ENCODE assay signal across 23 mouse cellular contexts in genomic region chr6:13619618-13620017, GRCm38 (mm10). TPM values are rescaled to one million over a fixed set of nuclear protein-coding genes. Genes with fewer than 3 reads are reported as not detected.
DNase-seq lines count a peak whose midpoint lies in the region; ATAC-seq and TF ChIP-seq lines count a peak whose summit lies in the region.
"Had no signal": no experiment of that assay in that cellular context is flagged by ENCODE, and none has a peak within 500 bp of the region (broad histone marks: within the 10 kb centered on the region; RNA-seq: fewer than 3 reads in every experiment).

No protein-coding gene starts in this region.

- TF ChIP-seq RAD21 in MEL (IDR thresholded peaks at IDR 0.05; ENCODE audit: low read depth, low read length) = no peak

- no peak overlapping the region; the same call in 1 of the 2 replicates for H3K9ac ChIP-seq in MEL (ENCODE audit: control insufficient read depth, low read depth, low read length, poor library complexity, severe bottlenecking)
- H3K9ac ChIP-seq: embryonic facial prominence, embryonic 12.5 days; forebrain, embryonic 13.5 days; forebrain, embryonic 15.5 days had no signal

- no peaks in the 10 kb centered on the region for H3K27me3 ChIP-seq in MEL (ENCODE audit: control insufficient read depth in 1 of 2, insufficient read depth in 2 of 2, low read length in 2 of 2)
- H3K27me3 ChIP-seq: CH12.LX; embryonic facial prominence, embryonic 12.5 days; forebrain, embryonic 13.5 days; forebrain, embryonic 15.5 days had no signal

- peak; percentile 49 to 54 for TF ChIP-seq EP300 in MEL (IDR thresholded peaks at IDR 0.05; ENCODE audit: low read depth in 1 of 2, low read length in 2 of 2)

- TF ChIP-seq CTCF in MEL (IDR thresholded peaks at IDR 0.05 in 2 of 3, conservative IDR thresholded peaks at IDR 0.05 in 1 of 3; ENCODE audit: control insufficient read depth in 1 of 3, insufficient read depth in 1 of 3, low read depth in 2 of 3, low read length in 3 of 3, poor library complexity in 1 of 3, severe bottlenecking in 1 of 3) = no peak

- no peaks in the 10 kb centered on the region for H3K79me2 ChIP-seq in MEL (ENCODE audit: control insufficient read depth, insufficient read depth, low read length, poor library complexity)

- H3K4me3 ChIP-seq in MEL (ENCODE audit: control insufficient read depth in 1 of 2, insufficient read depth in 1 of 2, low read depth in 2 of 2, low read length in 2 of 2) = no peak overlapping the region; a peak in 1 of 4 replicates
- H3K4me3 ChIP-seq: embryonic facial prominence, embryonic 10.5 days; embryonic facial prominence, embryonic 12.5 days; forebrain, embryonic 13.5 days; forebrain, embryonic 15.5 days had no signal

- H3K36me3 ChIP-seq in MEL (ENCODE audit: control insufficient read depth in 1 of 2, insufficient read depth in 2 of 2, low read length in 2 of 2) = peaks cover 0 to 40% of the 10 kb centered on the region in 2 experiments; a peak in 2 of 4 replicates
- H3K36me3 ChIP-seq: forebrain, embryonic 15.5 days had no signal

- no peak for TF ChIP-seq POLR2A in MEL (IDR thresholded peaks at IDR 0.05; ENCODE audit: control insufficient read depth in 1 of 2, insufficient read depth in 1 of 2, low read depth in 1 of 2, low read length in 2 of 2, poor library complexity in 1 of 2)

- peaks cover 11 to 36% of the 10 kb centered on the region in 2 experiments for H3K4me1 ChIP-seq in MEL (ENCODE audit: control insufficient read depth in 1 of 2, insufficient read depth in 2 of 2, low read length in 2 of 2)
- H3K4me1 ChIP-seq: embryonic facial prominence, embryonic 10.5 days; embryonic facial prominence, embryonic 12.5 days; forebrain, embryonic 13.5 days; forebrain, embryonic 15.5 days had no signal

- DNase-seq in layer of hippocampus, adult 18-20 months (ENCODE audit: low spot score in 2 of 2) = peak; percentile 29 to 54
- DNase-seq in layer of hippocampus, postnatal 25 days (ENCODE audit: extremely low spot score in 1 of 2, low spot score in 1 of 2) = no peak
- DNase-seq in layer of hippocampus, adult 9-11 months = peak; percentile 16
- DNase-seq in layer of hippocampus, adult 9-10 months (ENCODE audit: low spot score) = no peak
- peak; percentile 75 for DNase-seq in MEL (ENCODE audit: low read depth, low spot score)
- DNase-seq in heart, adult 11 months = no peak
- DNase-seq: adrenal gland, adult 2 months; adrenal gland, postnatal 10 days; adrenal gland, postnatal 25 days; B cell, adult 2 months; cerebellum, adult 11-12 months; cerebellum, adult 2 months; cerebellum, adult 9-10 months; cerebellum, postnatal 10 days; cerebellum, postnatal 25 days had no signal

- H3K9me3 ChIP-seq in MEL (replicated peaks; ENCODE audit: insufficient read depth, low read length) = no peaks in the 10 kb centered on the region
- H3K9me3 ChIP-seq: embryonic facial prominence, embryonic 10.5 days; embryonic facial prominence, embryonic 12.5 days; forebrain, embryonic 13.5 days; forebrain, embryonic 15.5 days; G1E had no signal

- peak overlapping the region; percentile 42 for H3K27ac ChIP-seq in MEL (ENCODE audit: control insufficient read depth, low read depth, low read length)
- H3K27ac ChIP-seq: embryonic facial prominence, embryonic 10.5 days; embryonic facial prominence, embryonic 12.5 days; forebrain, embryonic 13.5 days; forebrain, embryonic 15.5 days had no signal

- 0 out of 2 replicates have a peak, but pooled peaks have one; percentile 26 for ATAC-seq in megakaryocyte-erythroid progenitor cell, adult 5-6 weeks (replicated peaks; ENCODE audit: low FRiP score, low TSS enrichment, poor library complexity, severe bottlenecking)
- ATAC-seq: CD4-positive, CD25-positive, alpha-beta regulatory T cell, adult 4 months; forebrain, embryonic 13.5 days; forebrain, embryonic 15.5 days had no signal

TF ChIP-seq in MEL, 35 proteins besides CTCF, POLR2A, EP300 and RAD21:
- TF ChIP-seq TAL1 (IDR thresholded peaks at IDR 0.05; ENCODE audit: low read length) (no peak), ETS1 (IDR thresholded peaks at IDR 0.05; ENCODE audit: low read depth, low read length) (0 out of 2 replicates have a peak, but pooled peaks have one; percentile 26), MAX (IDR thresholded peaks at IDR 0.05; ENCODE audit: low read length) (0 out of 2 replicates have a peak, but pooled peaks have one; percentile 38), GATA1 (IDR thresholded peaks at IDR 0.05; ENCODE audit: low read depth, low read length) (peak; percentile 30; the same call in 1 of the 2 replicates), ZNF384 (IDR thresholded peaks at IDR 0.05; ENCODE audit: low read depth, low read length) (no peak)

RNA-seq across cellular contexts. Expression of gene Tmem168, which starts 11.7 kb away (rescaled TPM):
- 10 to 100 TPM; 16.2 to 21.7 TPM for total RNA-seq in layer of hippocampus, adult 18-20 months (2021)
- total RNA-seq in layer of hippocampus, postnatal 25 days (2021) = 10 to 100 TPM; 14.3 to 15.2 TPM
- 20.5 and 23.0 TPM in 2 replicates for total RNA-seq in MEL (2012; rRNA removed)
- 10 to 100 TPM in 1 of 2 experiments, not detected in 1; 12.0 TPM for polyA plus RNA-seq in MEL (2012; ENCODE audit: insufficient read depth in 1 of 2, insufficient read length in 2 of 2, low read depth in 1 of 2, low replicate concordance in 2 of 2, missing spikeins in 1 of 2)
- total RNA-seq in megakaryocyte-erythroid progenitor cell, adult 5-6 weeks (2014; fragmentation: Nextera tagmentation) = 16.5 and 20.6 TPM in 2 replicates
- 31.9 and 32.6 TPM in 2 replicates for total RNA-seq in megakaryocyte-erythroid progenitor cell, adult 5-6 weeks (2017)

RNA-seq across cellular contexts. Expression of gene Bmt2, which starts 58.1 kb away (rescaled TPM):
- 10 to 100 TPM; 22.5 to 23.3 TPM for total RNA-seq in layer of hippocampus, adult 18-20 months (2021)
- 10 to 100 TPM; 22.7 to 24.0 TPM for total RNA-seq in layer of hippocampus, postnatal 25 days (2021)
- 3.1 and 3.6 TPM in 2 replicates for total RNA-seq in MEL (2012; rRNA removed)
- 1 to 10 TPM in 1 of 2 experiments, not detected in 1; 4.7 TPM for polyA plus RNA-seq in MEL (2012; ENCODE audit: insufficient read depth in 1 of 2, insufficient read length in 2 of 2, low read depth in 1 of 2, low replicate concordance in 2 of 2, missing spikeins in 1 of 2)
- total RNA-seq in megakaryocyte-erythroid progenitor cell, adult 5-6 weeks (2014; fragmentation: Nextera tagmentation) = 3.5 and 5.4 TPM in 2 replicates
- 3.4 and 7.8 TPM in 2 replicates for total RNA-seq in megakaryocyte-erythroid progenitor cell, adult 5-6 weeks (2017)

Comparison
In these comparisons a context has a peak if more than half of its experiments do, and no peak if none do; other contexts are left out.
1. DNase-seq: peak in layer of hippocampus, adult 18-20 months (2 of 2), layer of hippocampus, adult 9-11 months (single experiment) and MEL (single experiment); none in layer of hippocampus, postnatal 25 days (0 of 2), layer of hippocampus, adult 9-10 months (single experiment) and heart, adult 11 months (single experiment).